Mouse (Mus musculus) small intestine, adult 2 months (tissue): Measurements from ENCODE around the gene Smurf2.

Experiments
- CTCF ChIP-seq: fragments of 200-500 bp; IDR thresholded peaks from 2 replicates; pipeline ENCODE4 v1.5.1; 2012; ENCODE audit warnings: low read depth, mild to moderate bottlenecking, control low read depth, inconsistent platforms, low read length, moderate library complexity, mixed read lengths; ENCODE audit not compliant: insufficient replicate concordance, insufficient read length; ENCODE audit errors: extremely low read depth
- POLR2A ChIP-seq: fragments of 200-500 bp; IDR thresholded peaks from 2 replicates; pipeline ENCODE4 v1.6.1; 2012; ENCODE audit warnings: low read depth, mild to moderate bottlenecking, control low read depth, inconsistent platforms, low read length, moderate library complexity

GRCm38 (mm10) chr11:106907253-106907652 is 13.3 kb downstream of the Smurf2 start:
- TF ChIP-seq CTCF, result no peak
- no peak for TF ChIP-seq POLR2A
